Mouse (Mus musculus): ENCODE results near the gene Kcp. TPM values are rescaled to one million over a fixed set of nuclear protein-coding genes. Genes with fewer than 3 reads are reported as not detected.

The Kcp gene
- polyA plus RNA-seq, 1 experiment: 4.9 TPM

DNA sequence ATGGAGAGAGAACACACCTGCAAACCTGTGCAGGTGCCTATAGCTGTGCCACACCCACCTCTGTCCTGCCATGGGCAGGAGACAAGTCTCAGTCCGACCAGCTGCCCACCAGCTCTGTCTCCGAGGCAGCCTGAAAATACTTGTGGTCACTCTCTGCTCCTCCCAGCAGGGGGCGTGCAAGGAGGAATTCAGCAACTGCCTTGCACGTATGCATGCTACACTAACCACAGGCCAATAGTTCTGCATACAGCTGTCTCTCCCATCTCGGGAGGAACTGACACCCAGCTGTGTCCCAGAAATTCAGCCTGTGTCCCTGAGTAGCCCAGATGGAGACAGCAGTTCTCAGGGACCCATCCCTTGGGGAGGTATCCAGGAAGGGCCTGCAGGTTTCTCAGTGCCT, 9.4 kb upstream of the Kcp start:
- peak; percentile 17 to 34 for DNase-seq
- H3K4me1 ChIP-seq (ENCODE audit: control insufficient read depth, insufficient read depth, low read length): no peaks in the 10 kb centered on the region
- no peak for TF ChIP-seq POLR2A (IDR thresholded peaks at IDR 0.05; ENCODE audit: borderline replicate concordance, insufficient read depth, low read length)
- TF ChIP-seq CTCF (IDR thresholded peaks at IDR 0.05; ENCODE audit: borderline replicate concordance, insufficient read depth, low read depth, low read length): peak; percentile 42

DNA sequence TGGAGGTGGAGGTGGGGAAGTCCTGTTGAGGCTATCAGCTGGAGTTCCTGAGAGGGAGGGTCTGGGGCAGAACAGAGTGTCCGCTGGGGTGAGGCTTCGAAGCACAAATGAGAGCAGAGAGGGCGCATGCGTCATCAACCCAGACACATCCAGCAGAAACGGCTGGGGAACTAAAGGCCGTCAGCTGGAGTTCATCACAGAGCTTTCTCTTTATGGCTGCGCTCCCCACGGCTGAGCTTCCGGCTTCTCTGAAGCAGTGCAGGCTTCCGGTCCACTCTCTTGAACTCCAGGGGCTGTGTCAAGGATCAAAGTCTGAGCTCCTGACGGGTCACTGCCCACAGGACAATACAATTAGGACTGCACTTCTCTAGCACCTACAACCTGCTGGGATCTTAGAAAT, 5.5 kb upstream of the Kcp start:
- Histone ChIP-seq H3K4me1 (ENCODE audit: control insufficient read depth, insufficient read depth, low read length) (no peaks in the 10 kb centered on the region), H3K27me3 (ENCODE audit: control insufficient read depth, insufficient read depth, low read length) (0 out of 2 replicates have a peak, but pooled peaks cover 1% of the 10 kb centered on the region), H3K27ac (ENCODE audit: insufficient read depth, low read length) (no peak overlapping the region), H3K4me3 (replicated peaks; ENCODE audit: insufficient read depth, low read depth, low read length) (no peak overlapping the region)
- 4% methylated on average over 11 of the region's 11 CpGs for WGBS
- no peak for TF ChIP-seq POLR2A (IDR thresholded peaks at IDR 0.05; ENCODE audit: borderline replicate concordance, insufficient read depth, low read length)
- no peak for TF ChIP-seq CTCF (IDR thresholded peaks at IDR 0.05; ENCODE audit: borderline replicate concordance, insufficient read depth, low read depth, low read length)
- DNase-seq: no peak

More for the DNA sequence above, 9.4 kb upstream of the Kcp start:
- Histone ChIP-seq H3K27me3 (ENCODE audit: control insufficient read depth, insufficient read depth, low read length) (no peaks in the 10 kb centered on the region), H3K4me3 (replicated peaks; ENCODE audit: insufficient read depth, low read depth, low read length) (no peak overlapping the region), H3K27ac (ENCODE audit: insufficient read depth, low read length) (no peak overlapping the region)
- 7% methylated on average over 5 of the region's 5 CpGs for WGBS

DNA sequence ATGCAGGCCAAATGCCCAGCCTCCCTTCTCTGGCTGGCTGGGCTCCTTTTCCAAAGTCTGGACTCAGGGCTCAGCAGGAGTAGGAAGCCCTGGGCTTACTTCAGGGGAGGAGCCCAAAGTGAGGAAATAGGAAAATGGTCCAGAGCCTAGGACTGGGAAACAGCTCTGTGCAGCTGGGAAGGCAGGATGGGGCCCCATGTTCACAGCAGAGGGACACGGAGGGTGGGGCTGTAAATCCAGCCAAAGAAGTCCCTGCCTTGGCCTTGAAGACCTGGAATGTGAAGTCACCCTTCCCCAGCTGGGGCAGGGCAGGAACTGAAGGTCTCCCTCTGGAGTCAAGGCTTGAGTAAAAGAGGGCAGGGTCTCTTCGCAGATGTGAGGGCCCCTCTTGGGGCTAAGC, 1.3 kb upstream of the Kcp start:
- 58% methylated on average over 2 of the region's 2 CpGs for WGBS
- H3K27me3 ChIP-seq (ENCODE audit: control insufficient read depth, insufficient read depth, low read length): 0 out of 2 replicates have a peak, but pooled peaks cover 1% of the 10 kb centered on the region
- H3K4me1 ChIP-seq (ENCODE audit: control insufficient read depth, insufficient read depth, low read length): no peaks in the 10 kb centered on the region
- no peak for TF ChIP-seq CTCF (IDR thresholded peaks at IDR 0.05; ENCODE audit: borderline replicate concordance, insufficient read depth, low read depth, low read length)
- no peak for TF ChIP-seq POLR2A (IDR thresholded peaks at IDR 0.05; ENCODE audit: borderline replicate concordance, insufficient read depth, low read length)
- H3K27ac ChIP-seq (ENCODE audit: insufficient read depth, low read length): no peak overlapping the region
- DNase-seq: no peak
- H3K4me3 ChIP-seq (replicated peaks; ENCODE audit: insufficient read depth, low read depth, low read length): no peak overlapping the region

DNA sequence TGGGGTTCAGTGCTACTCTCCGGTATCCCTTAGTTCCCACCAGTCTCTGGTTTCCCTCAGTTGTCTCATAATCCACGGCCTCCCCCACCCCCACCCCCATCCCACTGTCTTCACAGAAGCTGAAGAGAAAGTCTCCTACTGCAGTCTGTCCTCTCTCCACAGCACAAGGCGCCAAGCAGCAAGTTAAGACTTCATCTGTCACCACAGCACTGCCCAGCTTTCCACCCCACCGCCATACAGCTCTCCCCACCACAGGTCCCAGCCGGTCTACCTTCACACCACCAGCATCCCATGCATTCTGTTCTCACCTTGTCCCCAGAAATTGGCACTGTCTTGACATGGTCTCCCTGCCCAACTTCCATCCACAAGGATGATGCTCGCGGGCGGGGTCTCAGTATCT, 918 bp downstream of the Kcp start:
- Histone ChIP-seq H3K27ac (ENCODE audit: insufficient read depth, low read length) (no peak overlapping the region), H3K4me3 (replicated peaks; ENCODE audit: insufficient read depth, low read depth, low read length) (no peak overlapping the region), H3K4me1 (ENCODE audit: control insufficient read depth, insufficient read depth, low read length) (no peaks in the 10 kb centered on the region), H3K27me3 (ENCODE audit: control insufficient read depth, insufficient read depth, low read length) (0 out of 2 replicates have a peak, but pooled peaks cover 1% of the 10 kb centered on the region)
- DNase-seq: no peak
- 30% methylated on average over 8 of the region's 8 CpGs for WGBS
- TF ChIP-seq CTCF (IDR thresholded peaks at IDR 0.05; ENCODE audit: borderline replicate concordance, insufficient read depth, low read depth, low read length): no peak
- TF ChIP-seq POLR2A (IDR thresholded peaks at IDR 0.05; ENCODE audit: borderline replicate concordance, insufficient read depth, low read length): no peak

DNA sequence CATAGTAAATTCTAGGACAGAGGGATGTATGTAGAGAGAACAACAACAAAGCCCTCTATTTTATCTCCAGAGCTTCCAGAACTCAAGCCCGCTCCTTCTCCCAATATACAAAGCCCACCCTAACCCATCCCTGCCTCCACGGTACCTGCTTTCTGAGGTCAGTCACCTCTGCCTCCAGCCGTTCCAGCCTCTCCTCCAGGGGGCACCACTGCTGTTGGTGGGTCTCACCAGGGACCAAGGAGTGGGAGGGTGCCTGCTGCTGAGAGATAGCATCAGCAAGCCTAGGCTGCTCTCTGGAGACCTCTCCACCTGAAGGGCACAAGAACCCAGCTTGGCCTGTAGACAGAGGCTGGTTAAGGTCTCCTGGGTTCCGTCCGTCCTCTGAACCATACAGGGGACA, 2.3 kb downstream of the Kcp start:
- H3K4me1 ChIP-seq (ENCODE audit: control insufficient read depth, insufficient read depth, low read length): no peaks in the 10 kb centered on the region
- H3K4me3 ChIP-seq (replicated peaks; ENCODE audit: insufficient read depth, low read depth, low read length): no peak overlapping the region
- H3K27ac ChIP-seq (ENCODE audit: insufficient read depth, low read length): no peak overlapping the region
- DNase-seq: no peak
- TF ChIP-seq CTCF (IDR thresholded peaks at IDR 0.05; ENCODE audit: borderline replicate concordance, insufficient read depth, low read depth, low read length) (no peak), POLR2A (IDR thresholded peaks at IDR 0.05; ENCODE audit: borderline replicate concordance, insufficient read depth, low read length) (no peak)
- WGBS: 77% methylated on average over 5 of the region's 5 CpGs
- H3K27me3 ChIP-seq (ENCODE audit: control insufficient read depth, insufficient read depth, low read length): 0 out of 2 replicates have a peak, but pooled peaks cover 1% of the 10 kb centered on the region

DNA sequence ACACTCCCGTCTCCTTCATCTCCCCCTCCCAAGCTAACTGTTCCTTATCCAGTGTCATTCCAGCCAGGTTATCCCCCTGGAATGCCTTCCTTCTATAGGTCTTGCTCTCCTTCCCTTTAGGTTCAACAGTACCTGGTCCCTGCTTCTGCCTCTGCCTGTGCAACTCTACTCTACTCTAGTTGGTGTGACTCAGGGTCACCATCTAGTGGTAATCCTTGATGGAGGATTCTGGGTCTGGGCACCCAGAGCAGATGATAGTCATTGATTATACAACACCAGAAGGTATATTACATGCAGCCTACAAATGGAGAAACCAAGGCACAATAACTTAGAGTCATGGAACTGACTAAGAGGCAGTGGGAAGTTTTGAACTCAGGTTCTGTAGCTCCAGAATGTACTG, 6.2 kb downstream of the Kcp start:
- no peak overlapping the region for H3K4me3 ChIP-seq (replicated peaks; ENCODE audit: insufficient read depth, low read depth, low read length)
- TF ChIP-seq POLR2A (IDR thresholded peaks at IDR 0.05; ENCODE audit: borderline replicate concordance, insufficient read depth, low read length) (no peak), CTCF (IDR thresholded peaks at IDR 0.05; ENCODE audit: borderline replicate concordance, insufficient read depth, low read depth, low read length) (no peak)
- H3K27me3 ChIP-seq (ENCODE audit: control insufficient read depth, insufficient read depth, low read length): no peaks in the 10 kb centered on the region
- DNase-seq: no peak
- 94% methylated on average over 1 of the region's 1 CpGs for WGBS
- H3K4me1 ChIP-seq (ENCODE audit: control insufficient read depth, insufficient read depth, low read length): no peaks in the 10 kb centered on the region
- H3K27ac ChIP-seq (ENCODE audit: insufficient read depth, low read length): no peak overlapping the region

DNA sequence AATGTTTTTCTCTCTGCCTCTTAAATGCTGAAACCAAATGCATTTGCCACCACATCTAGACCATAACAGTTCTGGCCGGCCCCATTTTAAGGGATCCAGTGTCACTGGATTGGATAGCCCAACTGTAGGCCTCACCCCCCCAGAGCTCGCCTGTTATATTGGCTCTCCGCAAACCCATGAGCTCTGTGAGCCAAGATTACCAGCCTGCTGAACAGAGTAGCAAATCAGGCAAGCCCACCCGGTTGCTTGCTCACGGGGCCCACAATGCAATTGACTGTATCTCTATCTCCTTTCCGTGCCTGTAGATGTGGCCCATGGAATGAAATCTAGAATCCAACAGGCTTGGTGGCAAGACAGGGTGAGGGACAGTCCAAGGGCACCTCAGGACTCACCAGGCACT, 6.9 kb downstream of the Kcp start:
- Histone ChIP-seq H3K27me3 (ENCODE audit: control insufficient read depth, insufficient read depth, low read length) (no peaks in the 10 kb centered on the region), H3K4me1 (ENCODE audit: control insufficient read depth, insufficient read depth, low read length) (no peaks in the 10 kb centered on the region), H3K27ac (ENCODE audit: insufficient read depth, low read length) (no peak overlapping the region), H3K4me3 (replicated peaks; ENCODE audit: insufficient read depth, low read depth, low read length) (no peak overlapping the region)
- no peak for DNase-seq
- TF ChIP-seq POLR2A (IDR thresholded peaks at IDR 0.05; ENCODE audit: borderline replicate concordance, insufficient read depth, low read length): no peak
- no peak for TF ChIP-seq CTCF (IDR thresholded peaks at IDR 0.05; ENCODE audit: borderline replicate concordance, insufficient read depth, low read depth, low read length)
- WGBS: 84% methylated on average over 6 of the region's 6 CpGs

DNA sequence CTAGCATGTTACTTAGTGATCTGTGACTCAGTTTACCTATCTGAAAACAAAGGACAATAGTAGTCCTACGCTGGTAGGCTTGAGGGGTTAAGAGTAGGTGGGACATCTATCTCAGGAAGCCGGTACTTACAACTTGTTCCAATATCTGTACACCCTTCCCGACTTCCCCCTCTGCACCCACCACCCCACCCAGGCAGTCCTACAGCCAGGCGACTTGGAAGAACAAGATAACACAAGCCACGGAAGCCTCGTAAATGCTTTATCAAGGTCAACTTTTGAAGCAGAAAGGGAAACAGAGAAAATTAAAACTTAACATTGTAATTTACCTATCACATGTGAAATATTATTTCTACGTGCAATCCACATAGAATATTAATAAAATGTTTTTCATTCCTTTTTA, 7.6 kb downstream of the Kcp start:
- no peak overlapping the region for H3K27ac ChIP-seq (ENCODE audit: insufficient read depth, low read length)
- 94% methylated on average over 7 of the region's 7 CpGs for WGBS

More for the DNA sequence above, 7.6 kb downstream of the Kcp start:
- DNase-seq: no peak
- H3K4me3 ChIP-seq (replicated peaks; ENCODE audit: insufficient read depth, low read depth, low read length): no peak overlapping the region
- TF ChIP-seq POLR2A (IDR thresholded peaks at IDR 0.05; ENCODE audit: borderline replicate concordance, insufficient read depth, low read length): no peak
- TF ChIP-seq CTCF (IDR thresholded peaks at IDR 0.05; ENCODE audit: borderline replicate concordance, insufficient read depth, low read depth, low read length): no peak
- no peaks in the 10 kb centered on the region for H3K4me1 ChIP-seq (ENCODE audit: control insufficient read depth, insufficient read depth, low read length)
- no peaks in the 10 kb centered on the region for H3K27me3 ChIP-seq (ENCODE audit: control insufficient read depth, insufficient read depth, low read length)
